Mouse (Mus musculus): Measurements from ENCODE around the gene Rtf1.

GRCm38 (mm10) chr2:119675831-119676230 is 963 bp downstream of the Rtf1 start:
- TF ChIP-seq POLR2A (IDR thresholded peaks at IDR 0.05; ENCODE audit: insufficient read depth, low read depth, low read length) (no peak), CTCF (IDR thresholded peaks at IDR 0.05; ENCODE audit: insufficient read depth, low read depth, low read length) (no peak)
